Mouse (Mus musculus): Measurements from ENCODE around the gene Gm45140.

The Gm45140 gene

GRCm38 (mm10) chr6:87842254-87842653 is 6.7 kb upstream of the Gm45140 start:
- peak; percentile 43 to 59 for DNase-seq

GRCm38 (mm10) chr6:87841635-87842034 is 6.0 kb upstream of the Gm45140 start:
- DNase-seq, result no peak

- DNase-seq, result no peak
Measured at GRCm38 (mm10) chr6:87839797-87840341, 4.3 kb upstream of the Gm45140 start.

GRCm38 (mm10) chr6:87838551-87839197 is 3.1 kb upstream of the Gm45140 start, which contains the start of gene Isy1:
Isy1 (minus strand) TSS chr6:87838798.
- DNase-seq, result peak; percentile 95 to 97

GRCm38 (mm10) chr6:87820366-87820765 is 15.2 kb downstream of the Gm45140 start:
- DNase-seq, result no peak

GRCm38 (mm10) chr6:87814486-87814885 is 21.1 kb downstream of the Gm45140 start:
- no peak for DNase-seq

GRCm38 (mm10) chr6:87812656-87813055 is 22.9 kb downstream of the Gm45140 start:
- DNase-seq, result no peak

GRCm38 (mm10) chr6:87811675-87812338 is 23.8 kb downstream of the Gm45140 start, which contains the start of gene Rab43:
Rab43 (minus strand) TSS chr6:87812164.
- peak; percentile 91 to 92 for DNase-seq

- DNase-seq, result peak; percentile 75 to 76
Measured at GRCm38 (mm10) chr6:87810713-87811669, 24.6 kb downstream of the Gm45140 start.

GRCm38 (mm10) chr6:87810311-87810710 is 25.3 kb downstream of the Gm45140 start:
- DNase-seq, result peak in 1 of 2 experiments; percentile 32

GRCm38 (mm10) chr6:87809651-87810161 is 25.9 kb downstream of the Gm45140 start:
- peak; percentile 12 to 14 for DNase-seq

- no peak for DNase-seq
Measured at GRCm38 (mm10) chr6:87809144-87809543, 26.5 kb downstream of the Gm45140 start.

GRCm38 (mm10) chr6:87808521-87808920 is 27.1 kb downstream of the Gm45140 start:
- DNase-seq, result no peak

GRCm38 (mm10) chr6:87807735-87808440 is 27.7 kb downstream of the Gm45140 start:
- no peak for DNase-seq

- peak in 1 of 2 experiments; percentile 15 for DNase-seq
Measured at GRCm38 (mm10) chr6:87806857-87807256, 28.7 kb downstream of the Gm45140 start.

GRCm38 (mm10) chr6:87806028-87806427 is 29.6 kb downstream of the Gm45140 start:
- peak; percentile 43 to 57 for DNase-seq

- DNase-seq, result no peak
Measured at GRCm38 (mm10) chr6:87805448-87805847, 30.1 kb downstream of the Gm45140 start.

- DNase-seq, result no peak
Measured at GRCm38 (mm10) chr6:87804886-87805285, 30.7 kb downstream of the Gm45140 start.

GRCm38 (mm10) chr6:87804036-87804435 is 31.6 kb downstream of the Gm45140 start:
- no peak for DNase-seq

GRCm38 (mm10) chr6:87802462-87802861 is 33.1 kb downstream of the Gm45140 start:
- no peak for DNase-seq

- no peak for DNase-seq
Measured at GRCm38 (mm10) chr6:87799576-87799975, 36.0 kb downstream of the Gm45140 start.

- no peak for DNase-seq
Measured at GRCm38 (mm10) chr6:87797321-87797720, 38.3 kb downstream of the Gm45140 start.

Data from B cell, adult 2 months (primary cell).